Mouse (Mus musculus): ENCODE measurements at regions not wholly inside any gene's neighbourhood (a gene's known extent, or its start where the extent isn't known, plus 50 kb on each side); places are given as distances from the start of the nearest gene placed in this dataset.

DNA sequence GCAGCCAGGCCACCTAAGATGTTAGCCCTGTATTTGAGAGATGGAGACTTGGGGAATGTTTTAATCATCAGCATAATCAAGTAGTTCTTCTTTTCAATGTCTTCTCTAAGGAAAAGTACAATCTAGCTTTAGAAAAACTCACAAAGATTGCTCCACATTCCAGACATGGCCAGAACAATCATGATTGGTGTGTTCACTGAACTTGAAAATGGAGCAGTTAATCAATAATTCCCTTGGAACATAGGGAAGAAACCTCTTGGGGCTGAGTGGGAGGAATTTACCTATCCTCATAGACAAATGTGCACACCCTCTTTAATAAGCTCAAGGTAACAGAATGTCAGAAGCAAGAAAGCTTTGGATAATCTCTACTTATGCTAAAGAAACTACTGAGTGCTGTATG lies 67.7 kb upstream of the Foxq1 start:
- H3K27me3 ChIP-seq (ENCODE audit: control insufficient read depth in 1 of 2, insufficient read depth in 2 of 2, low read length in 2 of 2), result no peaks in the 10 kb centered on the region
- H3K9ac ChIP-seq (ENCODE audit: control insufficient read depth, low read depth, low read length, poor library complexity, severe bottlenecking), result no peak overlapping the region
- no peaks in the 10 kb centered on the region for H3K9me3 ChIP-seq (replicated peaks; ENCODE audit: insufficient read depth, low read length)
- no peaks in the 10 kb centered on the region for H3K4me1 ChIP-seq (ENCODE audit: control insufficient read depth in 1 of 2, insufficient read depth in 2 of 2, low read length in 2 of 2)
- no peaks in the 10 kb centered on the region for H3K36me3 ChIP-seq (ENCODE audit: control insufficient read depth in 1 of 2, insufficient read depth in 2 of 2, low read length in 2 of 2)
- no peak overlapping the region for H3K4me3 ChIP-seq (ENCODE audit: control insufficient read depth in 1 of 2, insufficient read depth in 1 of 2, low read depth in 2 of 2, low read length in 2 of 2)
- H3K79me2 ChIP-seq (ENCODE audit: control insufficient read depth, insufficient read depth, low read length, poor library complexity), result no peaks in the 10 kb centered on the region
- TF ChIP-seq CTCF (IDR thresholded peaks at IDR 0.05 in 2 of 3, conservative IDR thresholded peaks at IDR 0.05 in 1 of 3; ENCODE audit: control insufficient read depth in 1 of 3, insufficient read depth in 1 of 3, low read depth in 2 of 3, low read length in 3 of 3, poor library complexity in 1 of 3, severe bottlenecking in 1 of 3), result no peak
- no peak for TF ChIP-seq USF2 (IDR thresholded peaks at IDR 0.05; ENCODE audit: borderline replicate concordance in 1 of 2, insufficient read depth in 1 of 2, low read depth in 1 of 2, low read length in 2 of 2)
- no peak for TF ChIP-seq CHD2 (IDR thresholded peaks at IDR 0.05; ENCODE audit: low read length)
- no peak for TF ChIP-seq MAFK (IDR thresholded peaks at IDR 0.05; ENCODE audit: borderline replicate concordance, low read depth, low read length)
- no peak for TF ChIP-seq RAD21 (IDR thresholded peaks at IDR 0.05; ENCODE audit: low read depth, low read length)
- no peak for TF ChIP-seq USF1 (IDR thresholded peaks at IDR 0.05; ENCODE audit: low read depth, low read length)
- no peak for TF ChIP-seq TBP (IDR thresholded peaks at IDR 0.05; ENCODE audit: low read depth, low read length)
- TF ChIP-seq MEF2A (IDR thresholded peaks at IDR 0.05; ENCODE audit: extremely low read depth, insufficient replicate concordance, low read depth, low read length, poor library complexity, severe bottlenecking), result no peak
- TF ChIP-seq HCFC1 (IDR thresholded peaks at IDR 0.05; ENCODE audit: low read depth, low read length), result no peak
- TF ChIP-seq MXI1 (IDR thresholded peaks at IDR 0.05; ENCODE audit: low read depth, low read length), result no peak
- no peak overlapping the region for H3K27ac ChIP-seq (ENCODE audit: control insufficient read depth, low read depth, low read length)
- no peak for DNase-seq (ENCODE audit: low read depth, low spot score)

DNA sequence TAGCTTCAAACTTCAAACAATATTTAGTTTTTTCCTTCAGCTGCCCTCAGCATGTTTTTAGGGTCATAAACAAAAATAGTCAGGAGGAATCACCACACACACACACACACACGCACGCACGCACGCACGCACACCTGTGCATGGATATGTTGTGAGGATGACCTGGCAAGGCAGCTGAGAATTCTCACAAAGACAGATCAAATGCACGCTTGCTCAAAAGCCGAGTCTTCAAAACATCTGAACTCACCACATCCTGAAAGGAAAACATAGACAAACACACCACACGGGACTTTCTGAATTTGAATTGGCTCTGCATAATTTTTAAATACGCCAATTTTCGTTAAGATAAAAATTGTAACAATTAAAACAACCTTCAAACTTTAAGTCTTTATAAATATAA lies 52.7 kb upstream of the Foxq1 start:
- DNase-seq (ENCODE audit: low read depth, low spot score), result no peak
- Histone ChIP-seq H3K79me2 (ENCODE audit: control insufficient read depth, insufficient read depth, low read length, poor library complexity) (no peaks in the 10 kb centered on the region), H3K9me3 (replicated peaks; ENCODE audit: insufficient read depth, low read length) (no peaks in the 10 kb centered on the region), H3K4me3 (ENCODE audit: control insufficient read depth in 1 of 2, insufficient read depth in 1 of 2, low read depth in 2 of 2, low read length in 2 of 2) (no peak overlapping the region), H3K9ac (ENCODE audit: control insufficient read depth, low read depth, low read length, poor library complexity, severe bottlenecking) (no peak overlapping the region), H3K27me3 (ENCODE audit: control insufficient read depth in 1 of 2, insufficient read depth in 2 of 2, low read length in 2 of 2) (no peaks in the 10 kb centered on the region), H3K4me1 (ENCODE audit: control insufficient read depth in 1 of 2, insufficient read depth in 2 of 2, low read length in 2 of 2) (no peaks in the 10 kb centered on the region), H3K27ac (ENCODE audit: control insufficient read depth, low read depth, low read length) (no peak overlapping the region), H3K36me3 (ENCODE audit: control insufficient read depth in 1 of 2, insufficient read depth in 2 of 2, low read length in 2 of 2) (no peaks in the 10 kb centered on the region)
- TF ChIP-seq MEF2A (IDR thresholded peaks at IDR 0.05; ENCODE audit: extremely low read depth, insufficient replicate concordance, low read depth, low read length, poor library complexity, severe bottlenecking) (no peak), RCOR1 (IDR thresholded peaks at IDR 0.05; ENCODE audit: low read depth, low read length) (no peak), E2F4 (IDR thresholded peaks at IDR 0.05; ENCODE audit: borderline replicate concordance, low read depth, low read length) (no peak), POLR2AphosphoS5 (IDR thresholded peaks at IDR 0.05; ENCODE audit: borderline replicate concordance, low read depth, low read length) (no peak)

DNA sequence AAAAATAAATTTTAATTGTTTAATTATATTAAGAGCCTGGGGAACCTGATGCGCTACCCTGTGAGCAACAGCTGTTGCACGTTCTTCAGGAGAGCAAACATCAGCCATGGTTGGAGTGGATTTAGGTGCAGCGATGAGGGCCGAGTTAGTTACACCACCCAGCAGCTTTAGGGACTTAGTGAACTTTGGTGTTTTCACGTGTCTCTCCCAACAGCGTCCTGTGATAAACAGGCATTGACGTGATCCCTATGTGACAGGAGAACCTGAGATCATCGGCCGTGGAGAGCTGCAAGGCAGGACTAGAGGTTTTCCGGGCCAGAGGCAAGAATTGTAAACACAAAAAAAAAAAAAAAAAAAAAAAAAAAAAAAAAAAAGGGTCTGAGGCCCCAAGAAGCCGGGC lies 52.1 kb upstream of the Foxq1 start:
- H3K36me3 ChIP-seq (ENCODE audit: control insufficient read depth in 1 of 2, insufficient read depth in 2 of 2, low read length in 2 of 2), result no peaks in the 10 kb centered on the region
- H3K79me2 ChIP-seq (ENCODE audit: control insufficient read depth, insufficient read depth, low read length, poor library complexity), result no peaks in the 10 kb centered on the region
- TF ChIP-seq ETS1 (IDR thresholded peaks at IDR 0.05; ENCODE audit: low read depth, low read length) (no peak), CTCF (IDR thresholded peaks at IDR 0.05 in 2 of 3, conservative IDR thresholded peaks at IDR 0.05 in 1 of 3; ENCODE audit: control insufficient read depth in 1 of 3, insufficient read depth in 1 of 3, low read depth in 2 of 3, low read length in 3 of 3, poor library complexity in 1 of 3, severe bottlenecking in 1 of 3) (no peak), ZC3H11A (IDR thresholded peaks at IDR 0.05; ENCODE audit: low read depth, low read length) (no peak)
- no peaks in the 10 kb centered on the region for H3K4me1 ChIP-seq (ENCODE audit: control insufficient read depth in 1 of 2, insufficient read depth in 2 of 2, low read length in 2 of 2)
- H3K9ac ChIP-seq (ENCODE audit: control insufficient read depth, low read depth, low read length, poor library complexity, severe bottlenecking), result no peak overlapping the region
- H3K9me3 ChIP-seq (replicated peaks; ENCODE audit: insufficient read depth, low read length), result no peaks in the 10 kb centered on the region
- H3K4me3 ChIP-seq (ENCODE audit: control insufficient read depth in 1 of 2, insufficient read depth in 1 of 2, low read depth in 2 of 2, low read length in 2 of 2), result no peak overlapping the region
- H3K27me3 ChIP-seq (ENCODE audit: control insufficient read depth in 1 of 2, insufficient read depth in 2 of 2, low read length in 2 of 2), result no peaks in the 10 kb centered on the region
- DNase-seq (ENCODE audit: low read depth, low spot score), result no peak
- H3K27ac ChIP-seq (ENCODE audit: control insufficient read depth, low read depth, low read length), result no peak overlapping the region
